Mouse (Mus musculus) frontal cortex, adult (tissue): ENCODE data around the gene Nms.
A peak's percentile ranks its signal among the peaks of the same experiment; 100 is the strongest.

ENCODE experiments used
- ATAC-seq: cut with Nextera tagmentation; 2 replicates; pipeline ENCODE4 v1.9.2; 2017; ENCODE audit warnings: mild to moderate bottlenecking, moderate library complexity, mixed read lengths; ENCODE audit not compliant: low TSS enrichment

The Nms gene

GRCm38 (mm10) chr1:38938849-38939248 lies at the start of gene Nms:
TSS of gene Nms (plus strand) at chr1:38939149.
- no peak for ATAC-seq

GRCm38 (mm10) chr1:38891444-38891843 lies 47.5 kb upstream of the Nms start:
- ATAC-seq = no peak

GRCm38 (mm10) chr1:38893081-38893480 lies 45.9 kb upstream of the Nms start:
- no peak for ATAC-seq

DNA sequence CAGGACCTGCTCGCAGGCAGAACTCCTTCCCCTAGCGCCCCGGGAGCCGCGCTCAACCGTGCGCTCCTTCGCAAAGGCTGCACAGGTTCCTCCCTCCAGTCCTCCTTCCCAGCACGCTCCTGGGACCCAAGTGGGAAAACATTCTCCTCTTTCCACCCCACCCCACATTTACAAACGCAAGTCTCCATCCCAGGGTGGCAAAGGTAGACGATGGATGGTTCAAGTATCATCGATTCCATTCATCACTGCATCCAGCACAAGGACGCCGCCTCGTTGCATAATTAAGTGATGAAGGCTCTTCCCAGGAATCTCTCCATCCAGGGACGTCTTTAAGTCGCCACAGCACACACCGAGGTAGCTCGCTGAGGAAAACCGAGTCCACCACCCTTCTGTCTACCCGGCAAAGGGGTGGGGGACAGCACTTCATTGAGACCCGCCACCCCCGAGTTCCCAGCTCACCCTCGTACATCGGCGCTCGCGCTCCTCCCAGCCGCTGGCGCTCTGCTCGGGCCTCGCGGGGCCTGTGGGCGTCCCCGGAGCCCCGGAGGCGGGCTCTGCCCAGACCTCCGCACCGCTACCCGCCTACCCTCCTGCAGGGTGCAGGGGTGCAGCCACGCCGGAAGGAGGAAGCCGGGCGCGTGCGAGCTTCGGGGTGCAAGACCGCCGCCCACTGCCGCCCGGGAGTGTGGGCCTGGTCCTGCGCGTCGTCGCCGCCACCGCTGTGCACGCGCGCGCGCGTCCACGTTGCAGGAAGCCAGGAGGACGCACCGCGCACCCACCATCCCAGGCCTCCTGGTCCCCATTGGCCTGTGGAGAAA lies 41.3 kb upstream of the Nms start, which contains the start of gene Chst10:
Gene Chst10 (minus strand): TSS at position 731 of the 818 bp plus-strand sequence.
- peak; percentile 88 for ATAC-seq

- ATAC-seq = no peak
Measured at GRCm38 (mm10) chr1:38902571-38902970, 36.4 kb upstream of the Nms start.

DNA sequence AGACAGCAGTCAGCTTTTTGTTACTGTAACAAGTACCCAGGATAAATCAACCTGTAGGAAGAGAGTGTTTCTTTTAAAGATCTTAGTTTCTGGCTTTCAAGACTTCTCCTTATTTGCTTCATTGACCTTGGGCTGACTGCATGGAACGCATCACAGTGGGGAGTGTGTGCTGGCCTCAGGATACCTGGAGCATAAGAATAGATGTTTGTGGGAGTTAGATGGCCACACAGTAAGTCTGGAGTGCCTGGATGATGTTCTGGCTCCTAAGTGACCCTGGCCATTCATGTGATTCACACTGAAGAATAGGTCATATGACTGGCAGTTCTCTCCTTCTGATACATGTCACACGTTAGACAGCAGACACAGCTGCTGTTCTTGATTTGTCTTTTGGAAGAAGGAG lies 35.0 kb upstream of the Nms start:
- ATAC-seq = no peak

GRCm38 (mm10) chr1:38928996-38929395 lies 10.0 kb upstream of the Nms start:
- ATAC-seq = 0 out of 2 replicates have a peak, but pooled peaks have one; percentile 48

DNA sequence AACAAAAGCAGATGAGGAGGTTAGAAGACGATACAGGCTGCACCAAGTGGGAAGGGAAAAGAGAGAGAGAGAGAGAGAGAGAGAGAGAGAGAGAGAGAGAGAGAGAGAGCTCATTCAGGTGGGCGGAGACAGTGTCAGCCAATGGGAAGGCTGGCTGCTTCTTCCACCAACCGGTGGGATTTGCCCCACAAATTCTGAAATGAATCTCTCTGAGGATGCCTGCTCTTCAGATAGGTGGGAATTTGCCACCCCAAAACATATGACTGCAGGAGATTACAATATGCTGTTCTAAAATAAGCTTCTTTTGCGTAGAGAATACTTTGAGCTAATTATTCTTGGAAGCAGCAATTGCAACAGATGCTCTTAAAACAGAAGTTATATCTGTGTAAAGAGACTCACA lies 9.5 kb upstream of the Nms start:
- peak; percentile 74 for ATAC-seq

DNA sequence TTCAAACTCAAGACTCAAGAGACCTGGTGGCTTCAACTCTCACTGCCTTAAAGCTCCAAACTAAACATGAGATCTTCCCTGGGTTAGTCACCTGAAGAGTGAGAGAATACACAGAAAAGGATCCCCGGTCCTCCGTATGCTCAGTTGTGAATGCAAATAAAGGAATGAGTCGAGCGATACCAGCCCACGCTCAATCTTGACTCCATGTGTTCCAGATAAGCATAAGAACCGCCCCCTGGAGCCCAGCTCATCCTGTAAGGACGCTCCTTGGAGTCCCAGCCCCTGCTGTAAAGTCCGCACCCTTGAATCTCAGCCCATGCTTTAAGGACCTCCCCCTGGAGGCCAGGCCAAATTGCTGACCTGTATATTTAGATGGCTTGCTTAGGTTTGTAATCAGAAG lies 8.2 kb upstream of the Nms start:
- ATAC-seq = peak; percentile 91

- no peak for ATAC-seq
Measured at GRCm38 (mm10) chr1:38934668-38935067, 4.3 kb upstream of the Nms start.

- ATAC-seq = peak; percentile 44
Measured at GRCm38 (mm10) chr1:38936780-38937179, 2.2 kb upstream of the Nms start.

DNA sequence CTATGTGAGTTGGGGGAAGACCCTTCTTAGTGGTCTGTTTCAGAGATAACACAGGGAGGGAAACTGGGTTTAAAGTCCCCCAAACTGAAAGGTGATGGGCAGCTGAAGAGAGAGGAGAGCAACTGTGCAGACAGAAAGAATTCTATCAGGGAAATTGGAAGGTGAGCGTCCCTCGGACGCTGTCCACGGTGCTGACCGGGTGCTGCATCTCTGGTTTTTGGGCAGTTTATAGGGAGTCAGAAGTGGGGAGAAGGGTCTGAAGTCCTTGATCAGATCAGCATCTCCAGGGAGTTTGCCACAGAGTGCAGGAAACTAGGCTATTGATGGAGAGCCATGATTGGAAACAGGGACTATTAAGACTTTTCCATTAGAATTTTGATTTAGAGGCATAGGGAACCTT lies 659 bp downstream of the Nms start:
- no peak for ATAC-seq

GRCm38 (mm10) chr1:38956457-38956856 lies 17.5 kb downstream of the Nms start:
- no peak for ATAC-seq

DNA sequence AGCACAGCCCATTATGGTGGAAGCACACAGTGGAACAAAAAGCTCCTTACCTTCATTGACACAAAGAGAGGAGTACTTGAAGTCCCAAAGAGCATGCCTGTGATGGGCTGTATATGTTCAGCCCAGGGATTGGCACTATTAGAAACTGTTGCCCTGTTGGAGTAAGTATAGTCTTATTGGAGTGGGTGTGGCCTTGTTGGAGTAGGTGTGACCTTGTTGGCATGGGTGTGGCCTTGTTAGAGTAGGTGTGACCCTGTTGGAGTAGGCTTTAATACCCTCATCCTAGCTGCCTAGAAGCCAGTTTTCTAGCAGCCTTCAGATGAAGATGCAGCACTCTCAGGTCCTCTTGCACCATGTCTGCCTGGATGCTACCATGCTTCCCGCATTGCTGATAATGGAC lies 30.2 kb downstream of the Nms start:
- no peak for ATAC-seq

DNA sequence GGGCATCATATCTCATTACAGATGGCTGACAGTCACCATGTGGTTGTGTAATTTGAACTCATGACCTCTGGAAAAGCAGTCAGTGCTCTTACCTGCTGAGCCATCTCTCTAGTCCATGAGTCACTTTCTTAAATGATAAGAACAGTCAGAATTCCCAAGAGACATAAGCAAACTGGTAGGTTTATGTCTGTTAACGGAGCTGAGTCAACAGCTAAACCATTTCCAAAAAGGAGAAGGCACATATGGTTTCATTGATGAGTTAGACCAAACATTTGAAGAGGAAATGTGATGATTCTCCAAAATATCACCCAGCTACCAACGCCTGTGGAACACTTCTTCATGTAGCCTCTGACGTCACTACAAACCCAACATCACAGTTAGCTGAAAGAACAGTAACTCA lies 32.8 kb downstream of the Nms start:
- peak; percentile 70 for ATAC-seq

GRCm38 (mm10) chr1:38972986-38973592 lies 34.1 kb downstream of the Nms start:
- ATAC-seq = peak; percentile 85

DNA sequence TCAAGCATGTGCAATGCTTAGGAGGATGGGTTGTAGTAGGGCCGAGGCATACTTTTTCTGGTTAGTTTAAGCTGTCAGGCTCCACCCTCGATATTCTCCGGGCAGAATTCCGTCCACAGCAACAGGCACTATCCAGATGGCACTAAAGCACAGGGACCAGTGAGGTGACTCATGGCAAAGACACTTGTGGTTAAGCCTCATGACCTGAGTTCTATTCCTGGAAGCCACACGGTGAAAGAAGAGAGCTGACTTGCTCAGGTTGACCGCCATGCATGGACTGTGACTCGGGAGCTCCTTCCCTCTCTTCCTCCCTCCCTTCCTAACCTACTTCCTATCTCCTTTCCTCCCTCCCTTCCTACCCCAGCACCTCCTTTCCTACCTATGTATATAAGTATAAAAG lies 41.0 kb downstream of the Nms start:
- no peak for ATAC-seq

DNA sequence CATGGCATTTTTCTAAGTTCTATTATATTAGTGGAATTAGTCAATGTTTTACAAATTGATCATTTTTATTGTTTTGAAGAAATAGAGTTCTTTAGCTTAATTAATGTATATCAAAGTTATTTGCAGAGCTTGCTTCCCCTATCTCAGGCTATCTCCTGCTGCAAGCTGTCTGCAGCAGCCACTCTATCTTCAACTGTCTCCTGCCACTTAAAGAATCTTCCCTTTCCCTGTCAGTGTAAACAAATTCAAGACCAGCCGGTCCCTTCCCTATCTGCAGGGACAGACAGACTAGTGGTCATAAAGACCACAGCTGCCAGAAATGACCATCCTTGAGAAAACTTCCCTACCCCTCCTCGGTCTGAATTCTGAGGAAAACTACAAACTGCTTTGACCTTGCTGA lies 44.9 kb downstream of the Nms start:
- no peak for ATAC-seq

- ATAC-seq = no peak
Measured at GRCm38 (mm10) chr1:38985308-38985707, 46.4 kb downstream of the Nms start, which contains the start of gene Pdcl3. TSS of gene Pdcl3 (plus strand) at chr1:38985608.

GRCm38 (mm10) chr1:38987080-38987864 lies 48.3 kb downstream of the Nms start:
- peak; percentile 98 for ATAC-seq

DNA sequence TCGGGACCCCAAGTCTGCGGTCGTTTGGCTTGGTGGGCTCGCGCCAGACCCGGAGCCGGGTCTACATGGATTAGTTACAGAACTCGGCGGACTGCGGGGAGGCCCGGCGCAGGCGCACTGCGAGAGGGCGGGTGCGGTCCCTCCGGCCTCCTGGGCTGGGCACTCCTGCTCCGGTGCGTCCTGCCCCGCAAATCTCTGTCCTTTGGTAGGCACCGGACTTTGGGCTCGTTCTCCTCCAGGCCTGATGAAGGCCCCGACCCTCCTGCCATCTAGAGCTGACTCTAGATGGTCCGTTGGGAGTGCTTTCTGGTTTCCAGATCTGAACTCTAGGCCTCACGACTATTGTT lies 48.9 kb downstream of the Nms start:
- ATAC-seq = peak; percentile 81

DNA sequence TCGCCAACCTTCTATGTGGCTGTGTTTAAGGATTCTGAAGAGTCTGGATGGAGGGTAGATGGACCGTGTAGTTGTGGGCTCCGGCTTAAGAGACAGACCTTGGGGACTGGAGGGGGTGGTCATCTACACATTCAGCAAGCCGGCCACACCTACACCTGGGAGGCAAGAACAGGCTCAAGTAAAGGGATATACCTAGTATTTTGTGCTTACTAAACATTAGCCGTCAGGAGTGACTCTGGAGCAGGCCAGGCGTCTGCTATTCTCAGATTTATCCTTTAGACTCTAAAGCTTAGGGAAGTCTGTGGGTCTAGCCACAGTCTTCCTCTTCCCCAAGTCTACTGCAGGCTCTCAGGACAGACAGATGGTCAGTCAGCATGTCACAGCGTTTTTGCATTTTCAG lies 49.4 kb downstream of the Nms start:
- no peak; the same call in 1 of the 2 replicates for ATAC-seq

DNA sequence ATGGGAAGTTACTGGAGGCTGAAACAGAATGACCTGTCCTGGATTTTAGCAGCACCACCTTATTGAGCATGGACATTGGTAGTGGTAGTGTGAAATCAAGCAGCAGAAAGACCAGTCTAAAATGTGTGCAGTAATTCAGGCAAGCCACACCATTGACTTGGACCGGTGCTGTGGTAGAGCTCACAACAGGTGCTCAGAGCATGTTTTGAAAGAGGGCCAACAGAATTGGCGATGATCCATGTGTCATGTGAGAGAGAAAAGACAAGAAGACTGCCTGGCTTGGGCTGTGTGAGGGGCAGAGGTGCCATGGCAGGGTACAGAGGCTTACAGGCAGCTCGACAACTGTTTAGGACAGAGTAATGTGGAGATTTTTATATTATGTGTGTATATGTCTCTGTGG lies 53.4 kb downstream of the Nms start:
- ATAC-seq = no peak
